Mouse (Mus musculus) cerebellum, adult 2 months (tissue): ENCODE measurements around the gene Foxp1.

Source experiments
- CTCF ChIP-seq: fragments of 200-500 bp; IDR thresholded peaks from 2 replicates; pipeline ENCODE4 v1.5.1; 2011; ENCODE audit warnings: low read depth, mild to moderate bottlenecking, control low read depth, low read length, moderate library complexity, borderline replicate concordance; ENCODE audit not compliant: insufficient read depth
- POLR2A ChIP-seq: fragments of 200-500 bp; IDR thresholded peaks from 2 replicates; pipeline ENCODE4 v1.6.1; 2011; ENCODE audit warnings: low read length, control low read depth, borderline replicate concordance; ENCODE audit not compliant: insufficient read depth

DNA sequence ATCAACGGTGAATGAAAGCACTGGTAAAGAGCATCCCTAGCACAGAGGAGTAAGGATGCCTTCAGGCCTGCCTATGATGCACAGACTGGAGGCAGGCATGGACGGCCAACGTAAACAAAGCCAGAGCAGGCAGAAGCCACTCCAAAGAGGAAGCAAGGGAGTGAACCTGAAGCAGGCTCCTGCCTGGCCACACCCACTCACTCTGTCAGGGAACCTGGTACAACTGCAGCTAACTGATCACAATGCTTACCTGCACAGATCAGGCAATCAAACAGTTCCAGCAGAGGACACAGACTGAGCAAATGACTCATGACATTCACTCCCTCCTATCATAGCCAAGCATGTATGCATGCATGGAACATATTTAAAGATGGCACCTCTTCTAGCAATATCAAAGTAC lies 237.5 kb downstream of the Foxp1 start:
- TF ChIP-seq POLR2A (no peak), CTCF (no peak)
